Mouse (Mus musculus): ENCODE data around the gene Iqsec3.

Iqsec3 gene

GRCm38 (mm10) chr6:121473093-121473821, at the start of gene Iqsec3:
TSS of gene Iqsec3 (minus strand) at chr6:121473678.
- DNase-seq = peak; percentile 80 to 86

- no peak for DNase-seq
These were observed 48.7 kb upstream of the Iqsec3 start for GRCm38 (mm10) chr6:121522106-121522705.

GRCm38 (mm10) chr6:121521030-121521429, 47.6 kb upstream of the Iqsec3 start:
- no peak for DNase-seq

- DNase-seq = peak in 1 of 2 experiments; percentile 31
These were observed 46.4 kb upstream of the Iqsec3 start for GRCm38 (mm10) chr6:121519896-121520295.

GRCm38 (mm10) chr6:121519266-121519810, 45.9 kb upstream of the Iqsec3 start:
- DNase-seq = no peak

GRCm38 (mm10) chr6:121517726-121518125, 44.2 kb upstream of the Iqsec3 start:
- no peak for DNase-seq

GRCm38 (mm10) chr6:121510381-121510780, 36.9 kb upstream of the Iqsec3 start:
- DNase-seq = no peak

GRCm38 (mm10) chr6:121509871-121510270, 36.4 kb upstream of the Iqsec3 start:
- peak in 1 of 2 experiments; percentile 14 for DNase-seq

GRCm38 (mm10) chr6:121508266-121508665, 34.8 kb upstream of the Iqsec3 start:
- peak; percentile 29 to 58 for DNase-seq

- DNase-seq = no peak
These were observed 27.7 kb upstream of the Iqsec3 start for GRCm38 (mm10) chr6:121501044-121501638.

GRCm38 (mm10) chr6:121499856-121500255, 26.4 kb upstream of the Iqsec3 start:
- DNase-seq = peak in 1 of 2 experiments; percentile 18

- peak; percentile 36 to 60 for DNase-seq
These were observed 25.5 kb upstream of the Iqsec3 start for GRCm38 (mm10) chr6:121498819-121499535.

- DNase-seq = no peak
These were observed 22.1 kb upstream of the Iqsec3 start for GRCm38 (mm10) chr6:121495606-121496005.

GRCm38 (mm10) chr6:121495026-121495425, 21.5 kb upstream of the Iqsec3 start:
- no peak for DNase-seq

- no peak for DNase-seq
These were observed 20.8 kb upstream of the Iqsec3 start for GRCm38 (mm10) chr6:121494319-121494718.

GRCm38 (mm10) chr6:121491339-121491738, 17.9 kb upstream of the Iqsec3 start:
- DNase-seq = no peak

GRCm38 (mm10) chr6:121472273-121472672, 1.2 kb downstream of the Iqsec3 start:
- no peak for DNase-seq

GRCm38 (mm10) chr6:121468235-121468634, 5.2 kb downstream of the Iqsec3 start:
- DNase-seq = peak; percentile 66 to 68

- no peak for DNase-seq
These were observed 10.7 kb downstream of the Iqsec3 start for GRCm38 (mm10) chr6:121462628-121463340.

GRCm38 (mm10) chr6:121457381-121457780, 16.1 kb downstream of the Iqsec3 start:
- peak; percentile 58 to 61 for DNase-seq

- peak; percentile 87 to 90 for DNase-seq
These were observed 16.8 kb downstream of the Iqsec3 start for GRCm38 (mm10) chr6:121456651-121457050.
